ENCODE assay signal across 9 mouse cellular contexts in the genomic region with DNA sequence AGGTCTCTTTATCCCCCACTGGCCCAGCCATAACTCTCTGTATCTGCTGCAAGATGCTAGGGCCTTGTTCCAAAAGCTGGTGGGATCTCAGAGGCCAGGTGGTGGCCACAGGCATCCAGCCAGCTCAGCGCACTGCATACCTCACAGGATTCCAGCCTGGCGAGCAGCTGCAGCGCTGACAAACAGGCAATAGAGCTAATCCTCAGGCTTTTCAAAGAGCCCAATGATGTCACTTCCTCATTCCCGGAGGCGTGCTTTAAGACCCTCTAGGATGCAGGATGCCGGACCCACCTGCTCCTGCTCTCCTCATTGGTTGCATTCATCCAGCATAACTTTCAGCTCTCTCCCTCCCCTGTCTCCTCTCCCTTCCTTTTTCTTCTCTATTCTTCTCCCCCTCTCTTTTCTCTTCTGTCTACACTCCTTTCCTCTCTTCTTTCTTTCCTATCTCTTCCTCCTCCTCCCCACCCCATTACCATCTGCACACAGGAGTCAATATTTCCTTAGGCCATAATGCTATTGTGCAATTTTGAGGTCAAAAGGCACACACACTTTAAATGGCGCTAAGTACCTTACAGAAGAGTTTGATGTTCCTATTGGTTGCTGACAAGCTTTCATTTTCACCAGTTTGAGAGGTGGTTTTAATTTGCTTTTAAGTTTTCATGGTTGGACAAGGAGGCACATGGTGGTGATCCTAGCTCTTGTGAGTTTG. TPM values are rescaled to one million over a fixed set of nuclear protein-coding genes. Genes with fewer than 3 reads are reported as not detected.
DNase-seq lines count a peak whose midpoint lies in the region; ATAC-seq and TF ChIP-seq lines count a peak whose summit lies in the region.
"Had no signal": no experiment of that assay in that cellular context is flagged by ENCODE, and none has a peak within 500 bp of the region (broad histone marks: within the 10 kb centered on the region; RNA-seq: fewer than 3 reads in every experiment).

No protein-coding gene starts in this region.

- H3K4me3 ChIP-seq in neural tube, embryonic 13.5 days = no peak overlapping the region
- no peak overlapping the region for H3K4me3 ChIP-seq in intestine, embryonic 15.5 days (replicated peaks)
- H3K4me3 ChIP-seq in stomach, postnatal 0 days (ENCODE audit: low read depth, low read length) = no peak overlapping the region
- H3K4me3 ChIP-seq: liver, embryonic 13.5 days had no signal

- no peaks in the 10 kb centered on the region for H3K27me3 ChIP-seq in neural tube, embryonic 13.5 days
- H3K27me3 ChIP-seq in intestine, embryonic 15.5 days (replicated peaks) = no peaks in the 10 kb centered on the region
- no peaks in the 10 kb centered on the region for H3K27me3 ChIP-seq in stomach, postnatal 0 days (ENCODE audit: control insufficient read depth, insufficient read depth, low read length)
- H3K27me3 ChIP-seq: liver, embryonic 13.5 days had no signal

- no peaks in the 10 kb centered on the region for H3K4me1 ChIP-seq in neural tube, embryonic 13.5 days (replicated peaks)
- H3K4me1 ChIP-seq in intestine, embryonic 15.5 days (replicated peaks) = peaks cover 14% of the 10 kb centered on the region
- H3K4me1 ChIP-seq in stomach, postnatal 0 days (replicated peaks; ENCODE audit: control insufficient read depth, insufficient read depth) = no peaks in the 10 kb centered on the region

- TF ChIP-seq EP300 in stomach, postnatal 0 days (optimal IDR thresholded peaks at IDR 0.05) = no peak

- H3K9me3 ChIP-seq in neural tube, embryonic 13.5 days = no peaks in the 10 kb centered on the region
- no peaks in the 10 kb centered on the region for H3K9me3 ChIP-seq in intestine, embryonic 15.5 days
- no peaks in the 10 kb centered on the region for H3K9me3 ChIP-seq in stomach, postnatal 0 days (ENCODE audit: control insufficient read depth, low read length)
- H3K9me3 ChIP-seq: liver, embryonic 13.5 days had no signal

- no peaks in the 10 kb centered on the region for H3K36me3 ChIP-seq in neural tube, embryonic 13.5 days
- H3K36me3 ChIP-seq in intestine, embryonic 15.5 days = no peaks in the 10 kb centered on the region
- H3K36me3 ChIP-seq in stomach, postnatal 0 days (ENCODE audit: control insufficient read depth, insufficient read depth, low read length) = no peaks in the 10 kb centered on the region
- H3K36me3 ChIP-seq: liver, embryonic 13.5 days had no signal

- TF ChIP-seq CTCF in stomach, postnatal 0 days (IDR thresholded peaks at IDR 0.05; ENCODE audit: low read depth) = no peak

- no peak overlapping the region for H3K27ac ChIP-seq in neural tube, embryonic 13.5 days (replicated peaks)
- H3K27ac ChIP-seq in intestine, embryonic 15.5 days = no peak overlapping the region
- no peak overlapping the region for H3K27ac ChIP-seq in stomach, postnatal 0 days (replicated peaks)
- H3K27ac ChIP-seq: liver, embryonic 13.5 days had no signal

- WGBS in neural tube, embryonic 13.5 days = 43% methylated on average over 7 of the region's 7 CpGs
- WGBS in intestine, embryonic 15.5 days = 29% methylated on average over 7 of the region's 7 CpGs
- WGBS in stomach, postnatal 0 days = 19% methylated on average over 7 of the region's 7 CpGs

- ATAC-seq in neural tube, embryonic 13.5 days (ENCODE audit: low read depth) = 0 out of 2 replicates have a peak, but pooled peaks have one; percentile 50
- peak; percentile 67 for ATAC-seq in intestine, embryonic 15.5 days
- peak; percentile 49 for ATAC-seq in stomach, postnatal 0 days (ENCODE audit: low FRiP score, low TSS enrichment)

- H3K4me2 ChIP-seq in neural tube, embryonic 13.5 days = no peak overlapping the region
- H3K4me2 ChIP-seq in intestine, embryonic 15.5 days (replicated peaks) = peak overlapping the region; percentile 3; the same call in 1 of the 2 replicates
- no peak overlapping the region for H3K4me2 ChIP-seq in stomach, postnatal 0 days (replicated peaks; ENCODE audit: low read depth)
- H3K4me2 ChIP-seq: liver, embryonic 13.5 days had no signal

- DNase-seq in neural tube, embryonic 10.5 days (ENCODE audit: extremely low spot score, low spot score) = no peak
- peak; percentile 62 to 71 for DNase-seq in cerebellum, postnatal 36 days
- DNase-seq in stomach, postnatal 0 days (ENCODE audit: low spot score) = no peak
- no peak for DNase-seq in urinary bladder, postnatal 4 days (ENCODE audit: low spot score in 2 of 2)
- DNase-seq in adipocyte (ENCODE audit: low spot score) = no peak
- no peak for DNase-seq in ovary, postnatal 14 days (ENCODE audit: low spot score)
- DNase-seq: liver, embryonic 13.5 days had no signal

- no peak overlapping the region for H3K9ac ChIP-seq in neural tube, embryonic 13.5 days
- H3K9ac ChIP-seq in intestine, embryonic 15.5 days = no peak overlapping the region
- H3K9ac ChIP-seq in stomach, postnatal 0 days (ENCODE audit: low read length) = no peak overlapping the region
- H3K9ac ChIP-seq: liver, embryonic 13.5 days had no signal

RNA-seq across cellular contexts. Expression of a gene that starts 30.6 kb away (rescaled TPM):
- 4,458 and 5,080 TPM in 2 replicates for polyA plus RNA-seq in neural tube, embryonic 13.5 days (2015; fragmentation: Nextera tagmentation; extraction: Ambion mirVana)
- polyA plus RNA-seq in intestine, embryonic 15.5 days (2015; fragmentation: Nextera tagmentation; extraction: Ambion mirVana) = 1,739 and 2,151 TPM in 2 replicates
- 1,323 and 1,685 TPM in 2 replicates for polyA plus RNA-seq in stomach, postnatal 0 days (2015; fragmentation: Nextera tagmentation; extraction: Ambion mirVana)

Comparison
In these comparisons a context has a peak if more than half of its experiments do, and no peak if none do; other contexts are left out.
1. DNase-seq: peak in cerebellum, postnatal 36 days (2 of 2); none in neural tube, embryonic 10.5 days (single experiment), stomach, postnatal 0 days (single experiment), urinary bladder, postnatal 4 days (0 of 2), adipocyte (single experiment) and ovary, postnatal 14 days (single experiment).
2. Peak in every context shown above with its lines, with median percentiles within 50 percentile points of each other: ATAC-seq.